Mouse (Mus musculus) kidney, postnatal 25 days (tissue): Measurements from ENCODE around the gene Plpp4.

Experiments used
- DNase-seq, 2 experiments: peaks; one replicate each; pipeline ENCODE4 v3.0.0; 2021; ENCODE audit warnings: mixed read lengths in 2 of 2

Gene Plpp4

DNA sequence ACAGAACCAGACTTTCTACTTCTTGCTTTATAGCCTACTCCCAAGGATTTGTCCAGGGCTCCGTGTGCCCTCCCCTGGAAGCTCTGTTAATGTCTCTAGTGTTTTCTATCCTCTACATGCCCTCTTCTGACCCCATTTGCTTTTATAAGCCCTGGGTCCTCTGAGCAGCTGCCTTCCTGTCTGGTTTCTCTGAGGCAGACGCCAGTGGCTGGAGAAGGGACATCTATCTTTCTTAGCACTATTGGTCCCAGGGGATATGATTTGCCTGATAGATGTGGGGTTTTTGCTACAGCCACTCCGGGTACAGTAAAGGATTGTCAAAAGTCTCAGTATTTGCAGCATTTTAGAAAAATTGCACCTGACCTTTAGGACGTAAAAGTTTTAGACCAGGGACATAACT lies 46.5 kb downstream of the Plpp4 start:
- DNase-seq: no peak

DNA sequence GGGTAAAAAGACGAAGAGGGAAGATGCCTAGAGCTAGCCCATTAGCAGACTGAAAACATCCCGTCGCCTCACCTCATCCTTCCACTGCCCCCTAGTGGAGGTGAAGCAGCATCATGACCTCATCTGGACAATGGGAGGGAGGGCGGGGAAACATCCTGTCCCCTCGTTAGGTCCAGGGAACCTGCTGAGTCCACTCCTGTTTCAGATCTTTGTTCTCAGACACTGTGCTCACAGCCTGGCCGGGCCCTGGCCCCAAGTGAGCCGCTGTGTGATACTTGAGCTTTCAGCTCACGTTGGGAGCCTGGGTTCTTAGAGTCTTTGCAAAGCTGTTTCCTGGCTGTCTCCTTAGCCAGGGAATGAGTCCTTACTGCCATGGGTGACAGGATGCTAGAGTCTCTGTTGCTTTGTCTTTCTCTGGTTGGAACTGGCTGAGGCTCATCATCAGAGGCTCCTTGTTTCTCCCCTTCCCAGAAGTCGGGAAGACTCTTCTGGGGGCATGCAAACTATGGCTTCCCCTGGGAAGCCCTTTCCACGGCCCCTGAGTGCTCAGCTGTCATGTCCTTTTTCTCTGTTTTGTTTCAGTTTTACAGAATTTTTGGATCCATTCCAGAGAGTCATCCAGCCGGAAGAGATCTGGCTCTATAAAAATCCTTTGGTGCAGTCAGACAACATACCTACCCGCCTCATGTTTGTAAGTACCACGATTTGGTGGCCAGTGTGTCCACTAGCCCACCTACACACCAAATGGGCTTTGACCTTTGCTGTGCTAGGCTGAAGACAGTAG lies 50.4 kb downstream of the Plpp4 start:
- DNase-seq: peak in 1 of 2 experiments; percentile 2

DNA sequence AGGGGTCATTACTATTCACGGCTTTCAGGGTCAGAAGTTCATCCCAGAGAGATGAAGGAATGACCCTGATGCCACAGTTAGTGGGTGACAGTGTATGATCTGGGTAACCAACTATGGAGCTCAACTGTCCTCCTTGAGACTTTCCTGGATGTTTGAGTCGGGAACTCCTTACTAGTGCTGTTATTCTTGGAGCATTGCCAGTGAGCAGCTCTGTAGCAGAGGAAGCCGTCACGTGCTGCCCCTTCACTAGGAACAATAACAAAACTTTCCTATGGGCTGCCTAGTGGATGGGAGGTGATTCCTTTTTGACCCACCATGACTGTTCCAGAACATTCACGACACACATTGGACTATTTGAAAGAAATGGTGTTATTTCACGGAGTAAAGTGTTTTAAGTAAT lies 51.8 kb downstream of the Plpp4 start:
- peak in 1 of 2 experiments; percentile 11 for DNase-seq

DNA sequence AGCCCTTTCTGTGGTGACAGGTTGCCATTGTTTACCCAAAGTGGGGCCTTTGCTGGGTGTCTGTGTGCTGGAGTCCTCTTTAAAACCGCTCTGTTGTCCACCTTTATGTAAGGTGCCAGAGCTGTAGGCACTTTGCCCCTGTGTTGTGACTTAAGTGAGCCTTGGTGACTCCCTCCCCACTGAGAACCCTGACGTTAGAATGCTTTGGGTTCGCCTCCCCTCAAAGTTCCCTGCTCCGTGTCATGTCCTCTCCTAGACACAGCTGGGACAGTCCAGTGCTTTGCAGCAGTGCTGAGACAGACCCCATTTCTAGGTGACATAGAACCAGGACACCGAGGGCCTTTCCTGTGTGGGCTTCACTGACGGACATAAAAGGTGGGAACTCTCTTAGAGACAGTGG lies 55.7 kb downstream of the Plpp4 start:
- DNase-seq: no peak

DNA sequence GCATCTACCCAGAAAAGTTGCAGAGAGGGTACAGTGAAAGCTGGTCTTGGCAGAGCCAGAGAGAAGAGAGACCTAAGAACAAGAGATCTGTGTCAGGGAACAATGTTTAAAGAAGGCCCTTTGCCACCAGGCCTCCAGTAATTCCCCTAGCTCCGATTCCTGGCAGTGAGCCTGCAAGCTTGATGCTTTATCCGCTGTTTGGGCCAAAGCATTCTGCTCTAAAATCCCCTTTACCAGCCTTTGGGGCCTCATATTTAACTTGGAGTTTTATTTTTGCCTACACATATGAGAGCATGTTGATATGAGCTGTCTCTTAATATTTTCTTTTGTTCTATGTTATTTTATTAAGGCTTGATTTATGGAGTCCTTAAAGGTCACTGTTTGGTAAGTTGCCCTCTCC lies 57.1 kb downstream of the Plpp4 start:
- DNase-seq: no peak

DNA sequence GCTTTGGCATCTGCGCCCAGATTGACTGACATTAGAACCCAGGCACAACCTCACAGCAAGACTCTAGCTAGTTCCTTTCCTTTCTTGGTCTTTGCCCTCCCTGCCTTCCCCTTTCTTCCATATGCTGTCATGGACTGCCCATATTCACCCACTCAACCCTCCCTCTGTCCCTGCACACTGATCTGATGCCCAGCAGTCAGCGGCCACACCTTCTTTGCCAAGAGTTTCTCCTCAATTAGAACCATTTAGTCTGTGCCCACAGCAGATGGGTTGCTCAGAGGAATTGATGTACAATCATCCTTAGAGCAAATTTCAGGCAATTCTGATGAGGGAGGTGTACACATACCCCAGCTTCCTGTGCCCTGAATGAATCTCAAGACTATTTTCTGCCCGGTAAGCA lies 83.3 kb downstream of the Plpp4 start:
- DNase-seq: no peak

DNA sequence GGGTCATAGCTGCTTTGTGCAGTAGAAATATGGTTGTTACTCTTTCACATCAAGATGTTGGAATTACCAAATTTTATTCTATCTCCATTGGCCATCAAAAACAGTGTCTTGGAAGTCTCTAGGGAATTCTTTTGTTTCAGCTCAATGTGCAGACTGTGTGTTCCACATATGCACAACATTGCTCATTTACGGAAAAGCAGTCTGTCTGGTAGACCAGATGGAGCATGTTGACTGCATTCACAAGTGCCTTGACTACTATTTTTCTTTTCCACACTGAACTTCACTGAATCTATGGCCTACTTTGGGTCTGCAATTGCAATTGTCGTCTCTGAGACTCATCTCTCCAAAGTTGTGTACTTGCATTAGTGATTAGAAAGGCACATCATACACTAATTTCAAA lies 98.7 kb downstream of the Plpp4 start:
- no peak for DNase-seq

DNA sequence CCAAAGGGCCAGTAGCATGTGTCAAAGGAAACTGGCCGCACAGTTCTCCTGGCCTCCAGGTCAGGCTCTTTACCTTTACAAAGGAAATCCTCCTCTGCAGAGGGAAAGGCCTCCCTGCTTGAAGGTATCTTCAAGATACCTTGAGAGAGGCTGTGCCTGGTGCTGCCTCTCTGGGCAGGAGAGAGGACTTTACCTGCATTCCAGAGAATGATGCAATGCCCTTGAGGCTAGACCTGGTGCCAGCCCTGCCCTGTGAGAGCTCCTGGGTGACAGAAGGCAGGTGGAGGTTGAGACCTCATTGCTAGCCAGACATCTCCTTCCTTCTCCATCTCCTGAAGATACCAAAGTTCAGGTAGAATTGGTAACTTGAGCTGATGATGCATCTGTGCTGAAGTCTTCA lies 118.5 kb downstream of the Plpp4 start:
- no peak for DNase-seq

DNA sequence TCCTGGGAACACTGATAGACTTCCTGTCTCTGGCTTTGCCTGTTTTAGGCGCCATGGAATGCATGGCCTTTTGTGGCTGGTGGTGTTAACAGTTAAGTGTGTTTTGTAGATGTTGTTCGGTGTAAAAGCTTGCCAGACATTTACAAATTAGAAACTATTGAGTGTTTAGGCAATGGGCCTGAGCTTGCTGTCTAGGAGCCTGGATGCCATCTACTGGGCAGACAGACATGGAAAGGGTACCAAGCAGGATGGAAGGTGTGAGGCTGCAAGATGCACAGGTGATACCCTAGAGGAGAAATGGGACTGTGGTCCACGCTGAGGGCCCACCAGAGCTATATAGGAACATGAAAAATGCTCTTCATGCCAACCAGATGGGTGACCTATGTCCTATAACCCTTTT lies 128.3 kb downstream of the Plpp4 start:
- DNase-seq: no peak

DNA sequence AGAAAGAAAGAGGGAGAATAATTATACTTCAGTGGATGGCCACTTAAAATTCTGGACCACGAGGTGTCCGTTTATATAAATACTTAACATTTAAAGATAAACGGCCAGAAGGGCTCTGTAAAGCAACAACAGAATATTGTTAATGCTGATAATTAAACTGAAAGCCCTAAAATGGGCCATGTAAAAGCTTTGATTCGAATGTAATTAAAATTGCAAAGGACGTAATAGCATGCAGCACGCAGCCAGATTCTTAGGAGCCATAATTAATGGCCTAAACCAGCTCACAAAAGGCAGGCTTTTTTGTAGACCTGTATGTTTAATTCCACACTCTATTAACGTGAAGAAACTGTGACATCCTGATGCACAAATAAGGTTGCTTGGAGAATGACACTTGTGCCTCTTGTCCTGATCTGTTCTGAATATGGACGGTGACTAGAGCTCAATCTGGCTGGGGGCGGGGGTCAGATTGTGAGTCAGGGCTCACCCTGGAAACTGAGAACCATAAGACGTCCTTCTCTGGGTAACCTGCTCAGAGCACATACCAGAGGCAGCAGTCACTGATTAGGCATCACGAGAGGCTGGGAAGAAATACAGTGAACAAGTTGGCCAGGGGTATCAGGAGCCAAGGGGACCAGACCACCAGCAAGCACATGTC lies 136.1 kb downstream of the Plpp4 start:
- DNase-seq: no peak

DNA sequence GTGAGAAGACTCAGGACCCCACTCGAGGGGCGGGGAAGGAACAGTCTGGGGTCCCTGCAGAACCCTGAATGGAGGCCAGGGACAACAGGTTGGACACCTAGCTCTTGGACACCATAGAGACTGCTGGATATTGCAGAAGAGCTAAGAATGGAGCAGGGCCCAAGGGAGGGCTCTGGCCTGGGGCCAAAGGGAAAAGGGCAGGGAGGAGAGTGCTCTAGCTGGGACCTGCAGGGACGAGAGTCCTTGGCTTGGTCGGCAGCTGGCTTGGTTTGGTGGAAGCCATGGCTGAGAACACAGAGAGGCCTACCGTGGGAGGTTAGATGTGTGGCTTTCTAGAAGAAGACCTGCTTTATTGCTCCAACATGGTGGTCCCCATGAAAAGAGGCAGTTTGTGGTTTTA lies 139.7 kb downstream of the Plpp4 start:
- DNase-seq: no peak

DNA sequence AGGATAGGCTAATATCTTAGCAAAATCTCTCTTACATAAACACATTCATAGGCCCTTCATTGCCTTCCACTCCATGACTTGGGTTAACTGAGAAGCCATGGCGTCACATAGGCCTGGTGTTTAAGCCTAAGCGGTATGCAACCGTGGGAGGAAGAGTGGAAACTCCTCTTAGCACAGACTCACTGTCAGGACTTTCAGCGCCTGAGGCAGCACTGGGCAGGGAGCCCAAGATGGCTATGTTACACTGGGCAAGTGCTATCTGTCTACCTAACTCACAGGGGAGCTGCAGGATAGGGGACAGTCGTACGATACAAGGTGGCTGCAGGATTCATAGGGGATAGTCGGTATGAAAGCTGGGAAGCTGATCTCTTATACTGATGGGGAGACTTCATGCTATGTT lies 142.2 kb downstream of the Plpp4 start:
- no peak for DNase-seq

DNA sequence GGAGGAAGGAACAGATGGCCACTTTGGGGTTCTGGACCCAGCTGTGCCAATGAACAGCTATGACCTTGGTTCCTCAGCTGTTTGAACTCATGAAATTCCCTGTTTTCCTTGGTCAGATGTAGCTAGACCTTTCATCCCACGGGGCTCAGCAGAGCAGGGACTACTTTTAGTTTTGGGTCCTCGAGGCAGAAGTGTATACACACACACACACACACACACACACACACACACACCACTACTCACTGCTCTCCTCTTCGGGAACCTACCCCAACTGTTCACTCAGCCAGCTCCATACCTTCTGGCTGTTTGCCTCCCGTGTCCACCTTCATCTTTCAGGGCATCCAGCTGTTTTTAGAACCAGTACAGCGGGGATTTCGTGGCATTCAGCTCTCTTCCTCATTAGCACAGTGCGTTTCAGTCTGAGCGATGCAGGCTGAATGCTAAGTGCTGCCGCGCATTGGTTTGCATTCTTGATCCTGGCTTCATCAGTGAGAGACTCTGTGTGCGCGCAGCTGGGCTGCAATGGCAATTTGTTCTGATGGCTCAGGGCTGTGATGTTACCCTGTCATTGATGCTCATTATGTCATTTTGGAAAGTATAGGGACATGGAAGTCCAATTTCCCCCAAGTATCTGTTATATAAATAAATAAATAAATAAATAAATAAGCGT lies 146.0 kb downstream of the Plpp4 start:
- DNase-seq: no peak

DNA sequence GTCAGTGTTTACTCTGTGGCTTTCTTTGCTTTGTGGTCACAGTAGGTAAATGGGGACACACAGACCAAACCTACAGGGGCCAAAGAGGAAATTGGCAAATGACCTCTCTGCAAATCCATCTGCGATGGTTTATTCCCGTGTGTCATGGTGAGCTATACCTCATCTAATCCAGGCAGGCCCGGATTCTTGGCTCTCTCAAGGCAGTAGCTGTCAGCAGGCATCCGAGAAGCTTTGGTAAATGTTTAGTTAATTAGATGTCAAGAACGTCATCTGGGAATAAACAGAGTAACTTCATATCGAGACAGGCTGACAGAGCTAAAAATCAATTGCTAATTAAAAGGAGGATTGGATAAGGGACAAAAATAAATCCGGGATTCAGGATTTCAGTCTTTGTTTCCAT lies 149.2 kb downstream of the Plpp4 start:
- DNase-seq: no peak

DNA sequence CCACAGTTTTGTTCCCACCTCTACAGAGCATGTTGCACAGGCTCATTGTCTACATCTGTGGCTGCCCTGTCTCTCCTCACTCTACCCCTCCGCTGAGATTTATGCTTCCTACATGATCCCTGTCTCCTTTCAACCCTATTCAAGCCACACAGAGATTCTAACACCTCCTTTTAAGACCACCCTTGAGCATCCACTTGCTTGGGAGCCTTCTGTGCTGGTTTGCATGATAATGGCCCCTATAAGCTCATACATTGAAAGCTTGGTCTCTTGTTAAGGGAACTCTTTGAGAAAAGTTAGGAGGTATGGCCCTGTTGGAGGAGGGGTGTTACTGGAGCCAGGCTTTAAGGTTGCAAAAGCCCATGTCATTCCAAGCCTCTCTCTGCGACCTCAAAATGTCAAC lies 155.9 kb downstream of the Plpp4 start:
- DNase-seq: no peak

DNA sequence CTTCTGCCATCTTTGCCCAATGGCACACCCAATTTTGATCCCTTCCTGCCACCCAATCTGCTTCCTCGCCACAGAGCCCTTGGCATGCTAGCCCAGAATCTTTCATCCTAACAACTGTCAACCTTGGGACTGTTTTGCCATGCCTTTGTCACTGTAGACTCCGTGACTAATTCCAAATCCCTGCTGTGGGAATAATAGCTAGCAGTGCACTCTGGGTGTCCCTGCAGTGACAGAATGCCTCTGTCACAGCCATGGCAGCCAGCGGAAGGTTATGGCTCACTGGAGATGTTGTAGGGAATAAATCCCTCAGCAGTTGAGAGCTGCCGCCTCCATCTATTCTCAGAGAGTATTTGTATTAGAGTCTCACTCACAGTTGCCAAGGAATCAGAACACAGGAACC lies 158.3 kb downstream of the Plpp4 start:
- DNase-seq: no peak

DNA sequence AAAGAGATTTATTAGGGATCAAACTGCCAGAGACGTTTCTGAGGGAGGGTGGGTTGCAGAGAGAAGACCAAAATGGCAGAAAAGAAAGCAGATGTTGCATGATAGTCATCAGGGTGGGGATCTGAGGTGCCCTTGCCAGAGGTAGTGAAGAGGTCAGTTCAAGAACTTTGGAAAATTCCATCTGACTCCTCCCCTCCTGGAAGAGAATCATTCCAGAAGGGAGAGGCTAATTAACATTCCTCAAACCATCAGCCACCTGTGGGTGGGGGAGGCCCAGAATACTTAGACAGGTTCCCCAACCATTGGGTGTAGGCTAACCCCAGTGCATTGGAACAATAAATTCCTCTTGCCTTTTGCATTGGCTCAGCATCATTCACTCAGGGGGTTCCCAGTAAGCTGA lies 164.3 kb downstream of the Plpp4 start:
- DNase-seq: no peak

DNA sequence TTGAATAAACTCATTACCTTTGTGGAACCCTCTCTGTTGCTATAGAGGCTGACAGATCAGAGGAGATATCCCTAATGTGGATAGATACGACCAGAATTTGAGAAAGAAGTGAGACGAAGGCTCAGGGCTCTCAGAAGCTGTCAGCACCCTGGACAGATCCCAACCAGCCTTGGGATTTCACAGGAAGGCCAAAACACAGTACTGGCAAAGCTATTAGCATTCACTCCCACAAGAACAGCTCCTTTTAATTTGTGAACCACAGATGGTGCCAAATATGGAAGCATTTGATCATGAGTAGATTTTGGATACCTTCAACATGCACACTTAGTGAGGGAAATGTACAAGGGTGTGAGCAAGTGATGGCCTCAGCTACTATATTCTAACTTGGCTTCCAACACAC lies 168.7 kb downstream of the Plpp4 start:
- peak in 1 of 2 experiments; percentile 28 for DNase-seq

DNA sequence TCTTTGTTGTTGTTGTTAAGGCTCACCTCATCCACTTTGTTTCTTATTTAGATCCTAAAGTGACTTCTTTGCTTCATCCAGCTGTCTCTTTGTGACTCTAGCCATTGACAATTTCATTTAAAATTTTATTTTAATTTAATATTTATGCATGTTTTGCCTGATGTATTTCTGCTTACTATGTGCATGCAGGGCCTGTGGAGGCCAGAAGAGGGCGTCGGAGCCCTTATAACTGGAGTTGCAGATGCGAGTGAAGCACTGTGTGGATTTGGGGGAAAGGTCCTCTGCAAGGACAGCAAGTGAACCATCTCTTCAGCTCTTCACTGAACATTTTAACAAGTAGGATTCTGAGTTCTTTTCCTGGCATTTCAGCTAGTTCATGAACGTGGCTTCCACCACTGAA lies 172.0 kb downstream of the Plpp4 start:
- no peak for DNase-seq

DNA sequence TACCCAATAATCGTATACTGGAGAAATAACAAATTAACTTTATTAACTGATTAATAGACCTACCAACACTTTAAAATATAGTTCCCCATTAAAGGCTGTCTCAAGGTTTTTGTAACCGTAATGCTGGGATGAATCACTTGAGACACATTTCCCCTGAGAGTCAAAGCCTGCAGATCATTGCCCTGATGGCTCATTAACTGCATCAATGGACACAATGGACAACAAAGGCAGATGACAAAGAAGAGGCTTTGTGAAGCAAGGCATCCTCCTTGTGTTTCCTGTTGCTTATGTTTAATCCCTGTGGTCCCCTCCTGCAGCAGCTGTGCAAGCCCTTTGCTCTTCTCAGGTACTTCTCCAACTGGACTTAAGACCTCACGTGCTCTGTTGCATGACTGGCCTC lies 173.1 kb downstream of the Plpp4 start:
- no peak for DNase-seq
